Mouse (Mus musculus) heart, adult 2 months (tissue): Measurements from ENCODE around the gene Xylt1.

ENCODE experiments used
- CTCF ChIP-seq: fragments of 200-600 bp; IDR thresholded peaks from 2 replicates; pipeline ENCODE4 v1.8.1; 2022; ENCODE audit warnings: antibody characterized with exemption, mild to moderate bottlenecking, moderate library complexity
- EP300 ChIP-seq: fragments of 200-500 bp; IDR thresholded peaks from 2 replicates; pipeline ENCODE4 v1.6.1; 2011; ENCODE audit warnings: low read depth, low read length, control low read depth; ENCODE audit not compliant: insufficient read depth
- POLR2A ChIP-seq: fragments of 200-500 bp; IDR thresholded peaks from 2 replicates; pipeline ENCODE4 v1.6.1; 2011; ENCODE audit warnings: mild to moderate bottlenecking, low read depth, low read length, control low read depth; ENCODE audit not compliant: insufficient read depth

DNA sequence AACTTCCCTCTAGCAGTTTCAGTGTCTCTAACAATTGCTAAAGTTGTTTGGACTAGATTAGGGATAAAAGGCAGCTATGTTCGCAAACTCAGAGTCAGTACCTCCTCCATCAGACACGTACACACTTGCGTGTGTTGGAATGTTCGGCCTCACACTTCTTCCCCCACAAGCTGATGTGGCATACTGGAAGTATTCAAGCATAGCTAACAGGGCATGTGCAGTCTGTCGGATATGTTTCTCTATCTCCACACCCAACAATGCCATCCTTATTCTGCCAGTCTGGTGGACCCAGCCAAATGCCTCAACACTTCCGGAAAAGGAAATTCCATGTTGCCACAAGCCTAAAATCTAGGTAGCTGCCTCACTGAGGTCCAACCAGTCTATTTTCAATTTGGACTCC, 319.3 kb downstream of the Xylt1 start:
- TF ChIP-seq CTCF, result no peak
- no peak for TF ChIP-seq POLR2A
- TF ChIP-seq EP300, result no peak
